Mouse (Mus musculus): ENCODE measurements around the gene Ube2v1. TPM values are rescaled to one million over a fixed set of nuclear protein-coding genes. Genes with fewer than 3 reads are reported as not detected.

Ube2v1 gene
- polyA plus RNA-seq, 1 experiment = 135 TPM

- H3K4me1 ChIP-seq (ENCODE audit: control insufficient read depth, insufficient read depth, low read length) = no peaks in the 10 kb centered on the region
- DNase-seq = no peak
- H3K4me3 ChIP-seq (replicated peaks; ENCODE audit: extremely low read depth, low read depth, low read length) = no peak overlapping the region
- no peak for TF ChIP-seq POLR2A (IDR thresholded peaks at IDR 0.05; ENCODE audit: borderline replicate concordance, extremely low read depth, low read depth, low read length)
- TF ChIP-seq CTCF (IDR thresholded peaks at IDR 0.05; ENCODE audit: insufficient read depth, low read length) = no peak
- 69% methylated on average over 10 of the region's 10 CpGs for WGBS
Observed at GRCm38 (mm10) chr2:167611287-167611686, 20.6 kb downstream of the Ube2v1 start.

DNA sequence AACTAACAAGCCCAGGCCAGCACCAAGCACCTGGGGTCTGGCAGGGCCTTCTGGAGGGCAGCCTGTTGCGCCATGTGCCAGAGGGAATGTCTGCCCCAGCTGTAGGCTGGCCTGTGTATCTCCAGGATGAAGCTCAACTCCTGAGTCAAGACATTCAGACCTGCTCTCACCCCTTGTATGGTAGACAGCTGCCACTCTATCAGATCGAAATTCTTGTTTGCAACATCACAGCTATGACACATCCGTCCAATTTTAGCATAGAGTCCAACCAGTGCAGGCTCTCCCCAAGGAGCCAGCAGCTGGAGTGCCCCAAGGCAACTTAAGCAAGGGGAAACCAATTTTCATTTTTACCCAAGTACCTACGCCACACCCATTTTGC lies 25.2 kb downstream of the Ube2v1 start:
- Histone ChIP-seq H3K4me1 (ENCODE audit: control insufficient read depth, insufficient read depth, low read length) (no peaks in the 10 kb centered on the region), H3K4me3 (replicated peaks; ENCODE audit: extremely low read depth, low read depth, low read length) (no peak overlapping the region)
- DNase-seq = no peak
- WGBS = 68% methylated on average over 4 of the region's 4 CpGs
- no peak for TF ChIP-seq POLR2A (IDR thresholded peaks at IDR 0.05; ENCODE audit: borderline replicate concordance, extremely low read depth, low read depth, low read length)
- TF ChIP-seq CTCF (IDR thresholded peaks at IDR 0.05; ENCODE audit: insufficient read depth, low read length) = no peak

DNA sequence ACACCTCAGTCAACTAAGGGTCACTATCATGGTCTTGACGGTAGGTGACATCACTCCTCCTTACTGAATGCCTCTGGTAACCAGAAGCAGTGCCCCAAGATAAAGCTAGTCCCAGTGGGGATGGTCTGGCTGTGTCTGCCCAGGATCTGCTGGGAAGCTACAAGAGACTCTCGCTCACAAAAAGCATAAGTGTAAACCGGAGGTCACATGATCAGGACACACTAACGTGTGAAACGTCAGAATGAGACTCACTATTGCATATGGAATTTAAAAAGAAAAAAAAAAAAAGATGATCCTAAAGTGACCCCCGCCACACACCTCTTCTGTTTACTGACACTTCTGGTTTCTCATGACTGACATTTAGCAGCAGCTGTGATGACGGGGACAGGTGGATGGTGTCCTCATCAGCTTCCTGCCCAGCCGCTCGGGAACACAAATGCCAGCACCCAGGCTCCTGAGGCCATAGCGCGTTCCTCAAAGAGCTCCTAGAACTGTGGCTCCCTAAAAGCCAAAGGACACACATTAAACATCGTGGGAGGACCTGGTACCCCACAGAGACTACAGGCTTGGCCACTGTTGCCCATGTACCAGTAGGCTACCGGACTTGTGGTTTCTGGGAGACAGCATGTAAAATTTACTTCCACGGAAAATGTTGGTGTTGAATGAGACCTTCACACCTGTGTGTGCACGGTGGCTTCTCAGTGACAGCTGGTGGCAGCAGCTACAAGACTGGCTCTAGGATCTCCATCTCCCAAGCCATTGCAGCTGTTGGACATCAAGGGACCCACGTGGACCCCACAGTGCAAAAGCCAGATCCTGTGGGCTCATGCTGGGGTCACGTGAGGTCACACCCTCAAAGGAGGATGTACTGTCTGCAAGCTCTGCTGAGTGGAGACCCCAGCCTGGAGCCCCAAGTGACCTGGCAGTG lies 25.8 kb downstream of the Ube2v1 start:
- DNase-seq = no peak
- 64% methylated on average over 17 of the region's 17 CpGs for WGBS
- TF ChIP-seq POLR2A (IDR thresholded peaks at IDR 0.05; ENCODE audit: borderline replicate concordance, extremely low read depth, low read depth, low read length) (no peak), CTCF (IDR thresholded peaks at IDR 0.05; ENCODE audit: insufficient read depth, low read length) (no peak)
- no peak overlapping the region for H3K4me3 ChIP-seq (replicated peaks; ENCODE audit: extremely low read depth, low read depth, low read length)
- no peaks in the 10 kb centered on the region for H3K4me1 ChIP-seq (ENCODE audit: control insufficient read depth, insufficient read depth, low read length)

DNA sequence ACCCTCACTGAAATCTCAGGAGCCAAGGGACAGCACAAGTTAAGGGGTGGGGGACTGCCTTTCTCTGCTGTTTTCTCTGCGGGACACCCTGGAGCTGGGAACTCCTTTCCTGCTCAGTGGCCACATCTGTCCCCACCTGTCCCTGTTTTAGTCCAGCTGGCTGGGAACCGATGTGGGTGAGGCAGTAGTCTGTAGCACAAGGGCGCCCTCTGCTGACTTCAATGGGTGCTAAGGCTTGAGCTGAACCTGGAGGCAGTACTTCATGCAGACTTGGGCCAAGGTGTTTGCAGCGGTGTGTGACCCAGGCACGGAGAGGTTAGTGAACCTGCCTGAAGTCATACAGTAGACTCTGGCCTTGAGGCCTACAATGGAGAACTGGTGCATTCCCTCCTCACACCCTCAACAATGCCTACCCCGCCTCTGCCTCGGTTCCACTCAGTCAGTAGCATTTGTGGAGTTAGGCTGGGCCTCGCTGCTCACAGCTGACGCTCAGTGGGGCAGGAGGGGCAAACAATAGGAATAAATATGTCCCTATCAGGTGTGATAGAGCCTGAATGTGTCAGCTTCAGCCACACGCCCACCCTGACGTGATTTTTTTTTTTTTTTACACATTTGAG lies 26.6 kb downstream of the Ube2v1 start:
- TF ChIP-seq POLR2A (IDR thresholded peaks at IDR 0.05; ENCODE audit: borderline replicate concordance, extremely low read depth, low read depth, low read length) = no peak
- peak; percentile 97 for TF ChIP-seq CTCF (IDR thresholded peaks at IDR 0.05; ENCODE audit: insufficient read depth, low read length)
- peak; percentile 87 for DNase-seq
- Histone ChIP-seq H3K4me3 (replicated peaks; ENCODE audit: extremely low read depth, low read depth, low read length) (no peak overlapping the region), H3K4me1 (ENCODE audit: control insufficient read depth, insufficient read depth, low read length) (no peaks in the 10 kb centered on the region)
- 35% methylated on average over 11 of the region's 11 CpGs for WGBS

DNA sequence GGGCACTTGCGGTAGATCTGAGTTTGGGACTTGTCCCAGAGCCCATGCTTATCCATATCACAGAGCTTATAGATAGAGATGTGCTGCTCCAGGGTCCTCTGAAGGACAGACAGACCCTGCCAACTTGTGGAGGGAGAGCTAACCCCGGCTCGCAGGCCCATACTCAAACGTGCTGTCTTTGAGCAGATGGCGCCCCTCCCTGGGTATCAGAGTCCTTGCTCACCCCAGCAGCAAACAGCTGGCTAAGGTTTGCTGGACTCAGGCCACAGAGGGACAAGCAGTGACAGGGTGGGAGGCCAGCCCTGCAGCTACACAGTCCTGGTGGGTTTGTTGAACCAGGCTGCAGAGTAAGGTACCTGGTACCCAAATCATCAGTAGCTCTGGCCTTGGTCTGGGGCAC lies 28.9 kb downstream of the Ube2v1 start:
- Histone ChIP-seq H3K4me1 (ENCODE audit: control insufficient read depth, insufficient read depth, low read length) (no peaks in the 10 kb centered on the region), H3K4me3 (replicated peaks; ENCODE audit: extremely low read depth, low read depth, low read length) (no peak overlapping the region)
- 67% methylated on average over 5 of the region's 5 CpGs for WGBS
- TF ChIP-seq POLR2A (IDR thresholded peaks at IDR 0.05; ENCODE audit: borderline replicate concordance, extremely low read depth, low read depth, low read length) = no peak
- peak; percentile 48 for TF ChIP-seq CTCF (IDR thresholded peaks at IDR 0.05; ENCODE audit: insufficient read depth, low read length)
- no peak for DNase-seq

- WGBS = 80% methylated on average over 2 of the region's 2 CpGs
- Histone ChIP-seq H3K4me1 (ENCODE audit: control insufficient read depth, insufficient read depth, low read length) (no peaks in the 10 kb centered on the region), H3K4me3 (replicated peaks; ENCODE audit: extremely low read depth, low read depth, low read length) (no peak overlapping the region)
- TF ChIP-seq POLR2A (IDR thresholded peaks at IDR 0.05; ENCODE audit: borderline replicate concordance, extremely low read depth, low read depth, low read length) (no peak), CTCF (IDR thresholded peaks at IDR 0.05; ENCODE audit: insufficient read depth, low read length) (no peak)
- no peak for DNase-seq
Observed at GRCm38 (mm10) chr2:167602364-167602763, 29.5 kb downstream of the Ube2v1 start.

DNA sequence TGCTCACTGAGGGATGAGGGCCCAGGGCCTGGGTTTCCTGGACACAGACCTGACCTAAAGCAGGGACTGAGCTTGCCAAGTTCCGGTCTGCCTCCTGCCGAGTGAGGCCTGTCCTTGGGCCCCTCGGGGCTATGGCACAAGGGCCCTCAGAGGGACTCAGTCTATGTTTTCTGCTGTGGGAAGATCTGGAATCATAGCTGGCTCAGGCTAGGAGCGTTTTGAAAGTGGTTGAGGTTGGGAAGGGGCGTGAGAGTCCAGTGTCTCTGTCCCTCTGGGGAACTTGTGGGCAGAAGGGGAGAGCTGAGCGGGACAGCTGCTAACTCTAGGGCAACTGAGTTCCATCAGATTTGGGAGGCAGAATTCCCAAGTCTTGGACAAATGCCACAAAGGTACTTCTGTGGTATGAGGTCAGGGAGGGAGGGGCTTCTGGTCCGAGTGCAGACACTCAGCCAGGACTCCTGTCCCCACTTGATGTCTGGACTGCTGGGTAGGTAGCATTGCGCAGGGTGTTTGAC lies 31.4 kb downstream of the Ube2v1 start:
- TF ChIP-seq CTCF (IDR thresholded peaks at IDR 0.05; ENCODE audit: insufficient read depth, low read length) (no peak), POLR2A (IDR thresholded peaks at IDR 0.05; ENCODE audit: borderline replicate concordance, extremely low read depth, low read depth, low read length) (no peak)
- DNase-seq = no peak
- WGBS = 55% methylated on average over 8 of the region's 8 CpGs
- no peak overlapping the region for H3K4me3 ChIP-seq (replicated peaks; ENCODE audit: extremely low read depth, low read depth, low read length)
- no peaks in the 10 kb centered on the region; the same call in 1 of the 2 replicates for H3K4me1 ChIP-seq (ENCODE audit: control insufficient read depth, insufficient read depth, low read length)

DNA sequence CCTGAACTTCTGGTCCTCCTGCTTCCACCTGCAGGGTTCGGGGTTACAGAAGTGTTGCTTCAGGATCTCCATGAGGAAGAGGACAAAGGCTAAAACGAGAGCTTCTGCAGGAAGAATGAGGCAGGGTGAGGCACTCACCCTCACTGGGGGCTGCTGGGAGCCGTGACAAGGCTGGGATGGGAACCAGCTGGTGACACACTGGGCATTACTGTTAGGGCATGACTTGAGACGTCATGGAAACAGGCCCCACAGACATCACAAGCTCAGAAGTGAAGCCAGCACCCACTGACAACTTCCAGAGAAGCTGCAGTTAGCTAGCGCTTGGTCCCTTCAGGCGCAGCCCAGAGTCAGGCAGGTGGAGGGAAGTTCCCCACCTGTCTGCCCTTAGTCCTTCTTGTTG lies 32.0 kb downstream of the Ube2v1 start:
- WGBS = 76% methylated on average over 6 of the region's 6 CpGs
- DNase-seq = no peak
- no peaks in the 10 kb centered on the region; the same call in 1 of the 2 replicates for H3K4me1 ChIP-seq (ENCODE audit: control insufficient read depth, insufficient read depth, low read length)
- TF ChIP-seq POLR2A (IDR thresholded peaks at IDR 0.05; ENCODE audit: borderline replicate concordance, extremely low read depth, low read depth, low read length) (peak; percentile 7; the same call in 1 of the 2 replicates), CTCF (IDR thresholded peaks at IDR 0.05; ENCODE audit: insufficient read depth, low read length) (no peak)
- no peak overlapping the region for H3K4me3 ChIP-seq (replicated peaks; ENCODE audit: extremely low read depth, low read depth, low read length)

GRCm38 (mm10) chr2:167599195-167599594 lies 32.7 kb downstream of the Ube2v1 start:
- no peak for DNase-seq
- 79% methylated on average over 5 of the region's 5 CpGs for WGBS
- Histone ChIP-seq H3K4me1 (ENCODE audit: control insufficient read depth, insufficient read depth, low read length) (peaks cover under 1% of the 10 kb centered on the region; the same call in 1 of the 2 replicates), H3K4me3 (replicated peaks; ENCODE audit: extremely low read depth, low read depth, low read length) (no peak overlapping the region)
- TF ChIP-seq POLR2A (IDR thresholded peaks at IDR 0.05; ENCODE audit: borderline replicate concordance, extremely low read depth, low read depth, low read length) = no peak
- no peak for TF ChIP-seq CTCF (IDR thresholded peaks at IDR 0.05; ENCODE audit: insufficient read depth, low read length)

All from lung, adult 2 months (tissue).